Mouse (Mus musculus): ENCODE results near the gene Naip6. TPM values are rescaled to one million over a fixed set of nuclear protein-coding genes. Genes with fewer than 3 reads are reported as not detected.

Gene Naip6
- total RNA-seq, 1 experiment from 2014 or later = 2.6 TPM

Other genes starting within 250 kb of the Naip6 start
- 60.0 and 61.8 TPM in 2 replicates for gene Bdp1, start 213.6 kb downstream of the Naip6 start, total RNA-seq (2017)
- 73.1 and 77.2 TPM in 2 replicates for gene Serf1, start 209.7 kb downstream of the Naip6 start, total RNA-seq (2017)
- gene Smn1, start 192.8 kb downstream of the Naip6 start, total RNA-seq (2017) = 39.0 and 54.3 TPM in 2 replicates
- 11.8 and 13.9 TPM in 2 replicates for gene Naip2, start 115.6 kb downstream of the Naip6 start, total RNA-seq (2017)
- 20.8 and 21.6 TPM in 2 replicates for gene Naip5, start 71.4 kb downstream of the Naip6 start, total RNA-seq (2017)
- gene Naip1, start 135.2 kb upstream of the Naip6 start, total RNA-seq (2017) = not detected in 2 replicates
- 53.4 and 84.6 TPM in 2 replicates for gene Gtf2h2, start 174.9 kb upstream of the Naip6 start, total RNA-seq (2017)
- 0.50 and 1.2 TPM in 2 replicates for gene Ocln, start 235.0 kb upstream of the Naip6 start, total RNA-seq (2017)

Measured in hematopoietic stem cell, adult 5-6 weeks (primary cell).